Mouse (Mus musculus) erythroblast, embryonic 14.5 days (primary cell): ENCODE measurements at regions not wholly inside any gene's neighbourhood (a gene's known extent, or its start where the extent isn't known, plus 50 kb on each side); places are given as distances from the start of the nearest gene placed in this dataset.

Source experiments
- GATA1 ChIP-seq: IDR thresholded peaks from 2 replicates; pipeline ENCODE4 v1.6.1; 2012; ENCODE audit warnings: low read length, inconsistent platforms, mixed read lengths
- TAL1 ChIP-seq: IDR thresholded peaks from 3 replicates; pipeline ENCODE4 v1.6.1; 2012; ENCODE audit warnings: low read length, inconsistent platforms, mixed read lengths

DNA sequence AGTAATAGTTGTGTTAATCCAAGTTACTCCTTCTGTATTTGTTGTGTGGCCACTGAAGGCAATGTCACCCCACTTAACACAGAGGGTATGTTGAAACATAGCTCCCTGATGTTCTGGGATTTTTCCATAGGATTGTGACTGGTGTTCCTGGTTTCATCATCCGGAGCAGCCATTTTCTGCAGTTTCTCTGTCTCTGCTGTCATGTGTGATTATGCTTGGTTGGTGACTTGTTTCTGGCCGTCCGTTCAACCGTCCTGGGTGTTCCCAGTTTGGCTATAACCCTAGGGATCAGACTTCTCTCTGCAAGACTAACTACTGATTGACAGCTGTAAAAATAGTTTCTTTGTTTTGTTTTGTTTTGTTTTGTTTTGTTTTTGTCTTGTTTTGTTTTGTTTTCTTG is 98.1 kb upstream of the Rpl34 start:
- TF ChIP-seq GATA1 (no peak), TAL1 (no peak)
